Mouse (Mus musculus): Measurements from ENCODE around the gene Zfp768. TPM values are rescaled to one million over a fixed set of nuclear protein-coding genes. Genes with fewer than 3 reads are reported as not detected.
"Not testable (repeated sequence)": the region's sequence is repeated elsewhere in the genome, so short reads cannot be mapped to it uniquely, and the experiment has no call there.

The Zfp768 gene
- 19.1 and 19.8 TPM in 2 replicates for polyA plus RNA-seq (2016; fragmentation: Nextera tagmentation; extraction: Ambion mirVana)

DNA sequence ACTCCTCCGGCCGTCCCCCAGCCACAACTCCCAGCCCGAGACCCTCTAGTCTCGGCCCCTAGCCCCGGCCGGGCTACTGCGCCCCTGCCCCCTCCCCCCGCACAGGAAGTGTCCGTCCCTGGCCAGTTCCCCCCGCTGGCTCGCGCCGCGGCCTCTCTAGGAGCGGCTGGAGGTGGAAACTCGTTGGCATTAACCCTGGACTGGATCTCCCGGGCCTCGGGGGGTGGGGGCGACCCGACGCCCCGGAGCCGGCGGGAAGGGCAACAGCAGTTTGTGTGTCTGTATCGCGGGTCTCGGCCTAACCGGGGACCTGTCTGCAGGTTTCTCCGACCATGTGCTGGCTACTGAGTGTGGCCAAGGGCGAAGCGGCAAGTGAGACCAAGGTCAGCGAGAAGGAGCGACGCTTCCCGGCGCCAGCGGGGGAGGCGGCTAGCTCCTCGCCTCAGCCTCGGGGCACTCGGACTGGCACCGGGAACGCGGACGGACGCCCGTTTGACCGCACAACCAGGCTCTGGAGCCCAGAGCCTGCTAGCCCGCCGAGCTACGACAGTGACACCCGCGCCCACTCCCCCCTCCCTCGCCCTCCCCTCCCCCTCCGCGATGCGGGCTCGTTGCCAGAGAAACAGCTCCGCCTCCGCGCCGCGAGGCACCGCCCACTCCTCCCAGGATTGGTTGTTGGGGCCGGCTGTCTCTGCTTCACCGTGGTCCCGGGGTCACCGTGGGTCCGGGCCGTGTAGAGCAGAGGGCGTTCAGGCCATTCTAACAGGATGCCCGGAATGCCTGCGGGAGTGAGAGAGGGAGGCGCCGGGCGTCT lies at the start of gene Zfp768:
Gene Zfp768 (minus strand): TSS at position 78 of the 814 bp plus-strand sequence.
- Histone ChIP-seq H3K9me3 (replicated peaks) (no peaks in the 10 kb centered on the region), H3K9ac (peak within 1 kb of the TSS; percentile 96), H3K27ac (ENCODE audit: poor library complexity, severe bottlenecking) (peak within 1 kb of the TSS; percentile 96), H3K36me3 (peaks cover 33% of the 10 kb centered on the region), H3K4me2 (peak within 1 kb of the TSS; percentile 74), H3K4me1 (replicated peaks) (peaks cover 27% of the 10 kb centered on the region), H3K4me3 (peak within 1 kb of the TSS; percentile 88), H3K27me3 (replicated peaks) (no peaks in the 10 kb centered on the region)
- WGBS: under 1% methylated on average over 73 of the region's 76 CpGs
- ATAC-seq (ENCODE audit: insufficient number of reproducible peaks, low FRiP score): peak; percentile 93

GRCm38 (mm10) chr7:127393944-127394333 lies 48.5 kb upstream of the Zfp768 start:
- H3K4me3 ChIP-seq: peak overlapping the region; percentile 73
- peaks cover 11% of the 10 kb centered on the region; the same call in 1 of the 2 replicates for H3K27me3 ChIP-seq (replicated peaks)
- H3K4me1 ChIP-seq (replicated peaks): peaks cover 23% of the 10 kb centered on the region
- H3K4me2 ChIP-seq: peak overlapping the region; percentile 84
- no peak overlapping the region for H3K9ac ChIP-seq
- H3K9me3 ChIP-seq (replicated peaks): no peaks in the 10 kb centered on the region
- H3K27ac ChIP-seq (ENCODE audit: poor library complexity, severe bottlenecking): peak overlapping the region; percentile 65
- 13% methylated on average over 7 of the region's 7 CpGs for WGBS
- H3K36me3 ChIP-seq: peaks cover 20% of the 10 kb centered on the region
- ATAC-seq (ENCODE audit: insufficient number of reproducible peaks, low FRiP score): no peak

- H3K4me2 ChIP-seq: peak within 1 kb of the TSS; percentile 84
- H3K27ac ChIP-seq (ENCODE audit: poor library complexity, severe bottlenecking): peak within 1 kb of the TSS; percentile 84
- H3K27me3 ChIP-seq (replicated peaks): peaks cover 11% of the 10 kb centered on the region; the same call in 1 of the 2 replicates
- WGBS: under 1% methylated on average over 45 of the region's 45 CpGs
- no peaks in the 10 kb centered on the region for H3K9me3 ChIP-seq (replicated peaks)
- H3K4me1 ChIP-seq (replicated peaks): peaks cover 23% of the 10 kb centered on the region
- peak; percentile 96 for ATAC-seq (ENCODE audit: insufficient number of reproducible peaks, low FRiP score)
- peak within 1 kb of the TSS; percentile 84 for H3K9ac ChIP-seq
- H3K36me3 ChIP-seq: peaks cover 20% of the 10 kb centered on the region
- peak within 1 kb of the TSS; percentile 73 for H3K4me3 ChIP-seq
Measured at GRCm38 (mm10) chr7:127393157-127393943, 48.0 kb upstream of the Zfp768 start, which contains the start of gene E430018J23Rik. Gene E430018J23Rik (minus strand): TSS chr7:127393629.

GRCm38 (mm10) chr7:127392251-127392824 lies 46.9 kb upstream of the Zfp768 start:
- ATAC-seq (ENCODE audit: insufficient number of reproducible peaks, low FRiP score): no peak
- Histone ChIP-seq H3K36me3 (peaks cover 20% of the 10 kb centered on the region), H3K4me2 (peak overlapping the region; percentile 84), H3K9me3 (replicated peaks) (no peaks in the 10 kb centered on the region), H3K27ac (ENCODE audit: poor library complexity, severe bottlenecking) (no peak overlapping the region), H3K4me3 (peak overlapping the region; percentile 73), H3K27me3 (replicated peaks) (peaks cover 4% of the 10 kb centered on the region; the same call in 1 of the 2 replicates), H3K9ac (peak overlapping the region; percentile 84), H3K4me1 (replicated peaks) (peaks cover 23% of the 10 kb centered on the region)
- WGBS: 84% methylated on average over 8 of the region's 8 CpGs

- no peak overlapping the region for H3K9ac ChIP-seq
- no peaks in the 10 kb centered on the region for H3K9me3 ChIP-seq (replicated peaks)
- H3K27ac ChIP-seq (ENCODE audit: poor library complexity, severe bottlenecking): no peak overlapping the region
- H3K27me3 ChIP-seq (replicated peaks): no peaks in the 10 kb centered on the region
- no peak overlapping the region for H3K4me2 ChIP-seq
- no peak for ATAC-seq (ENCODE audit: insufficient number of reproducible peaks, low FRiP score)
- H3K36me3 ChIP-seq: peaks cover 20% of the 10 kb centered on the region
- peaks cover 23% of the 10 kb centered on the region for H3K4me1 ChIP-seq (replicated peaks)
- no peak overlapping the region for H3K4me3 ChIP-seq
- WGBS: 95% methylated on average over 16 of the region's 16 CpGs
Measured at GRCm38 (mm10) chr7:127391538-127391937, 46.1 kb upstream of the Zfp768 start.

DNA sequence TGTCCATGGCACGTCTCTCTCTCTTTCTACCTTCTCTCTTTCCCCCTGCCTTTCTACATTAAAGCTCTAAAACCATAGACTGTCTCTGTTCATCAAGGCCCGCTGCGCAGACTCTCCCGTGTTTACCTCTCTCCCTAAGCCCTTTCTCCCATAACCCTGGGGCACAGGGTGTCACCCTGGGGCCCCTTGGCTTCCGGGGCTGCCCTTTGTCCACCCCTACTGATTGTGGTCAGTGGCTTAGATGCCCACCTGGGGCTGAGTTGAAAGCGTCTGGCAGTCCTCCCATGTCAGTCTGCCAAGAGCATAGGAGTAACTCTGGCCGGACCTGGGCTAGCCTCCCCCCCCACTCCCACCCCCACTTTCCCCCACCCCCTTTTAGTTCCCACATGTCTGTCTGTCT lies 44.9 kb upstream of the Zfp768 start:
- H3K4me2 ChIP-seq: no peak overlapping the region
- no peak overlapping the region for H3K27ac ChIP-seq (ENCODE audit: poor library complexity, severe bottlenecking)
- no peak for ATAC-seq (ENCODE audit: insufficient number of reproducible peaks, low FRiP score)
- H3K4me3 ChIP-seq: no peak overlapping the region
- peaks cover 28% of the 10 kb centered on the region for H3K4me1 ChIP-seq (replicated peaks)
- H3K36me3 ChIP-seq: peaks cover 23% of the 10 kb centered on the region
- 76% methylated on average over 7 of the region's 7 CpGs for WGBS
- no peaks in the 10 kb centered on the region for H3K9me3 ChIP-seq (replicated peaks)
- no peaks in the 10 kb centered on the region for H3K27me3 ChIP-seq (replicated peaks)
- H3K9ac ChIP-seq: no peak overlapping the region

DNA sequence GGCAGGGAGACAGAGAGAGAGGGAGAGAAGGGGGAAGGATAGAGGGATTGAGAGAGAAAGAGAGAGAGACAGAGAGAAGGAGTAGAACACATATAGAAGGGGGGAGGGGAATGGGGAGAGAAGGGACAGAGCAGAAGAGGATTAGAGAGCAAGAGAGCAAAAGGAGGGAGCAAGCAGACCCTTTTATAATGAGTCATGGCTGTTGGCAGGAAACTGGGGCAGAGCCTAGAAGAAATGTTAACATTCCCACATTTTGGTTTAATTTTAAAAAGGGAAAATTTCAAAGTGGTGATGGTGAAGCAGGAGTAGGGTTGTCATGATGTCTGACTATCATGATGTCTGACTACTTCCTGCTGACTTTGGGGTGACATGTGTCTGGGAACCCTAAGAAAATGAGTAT lies 42.8 kb upstream of the Zfp768 start:
- not testable (repeated sequence) for H3K27ac ChIP-seq (ENCODE audit: poor library complexity, severe bottlenecking); ATAC-seq (ENCODE audit: insufficient number of reproducible peaks, low FRiP score); H3K9me3 ChIP-seq (replicated peaks); H3K4me2 ChIP-seq; H3K9ac ChIP-seq; H3K27me3 ChIP-seq (replicated peaks); H3K4me3 ChIP-seq
- Histone ChIP-seq H3K36me3 (peaks cover 43% of the 10 kb centered on the region), H3K4me1 (replicated peaks) (peaks cover 23% of the 10 kb centered on the region)

DNA sequence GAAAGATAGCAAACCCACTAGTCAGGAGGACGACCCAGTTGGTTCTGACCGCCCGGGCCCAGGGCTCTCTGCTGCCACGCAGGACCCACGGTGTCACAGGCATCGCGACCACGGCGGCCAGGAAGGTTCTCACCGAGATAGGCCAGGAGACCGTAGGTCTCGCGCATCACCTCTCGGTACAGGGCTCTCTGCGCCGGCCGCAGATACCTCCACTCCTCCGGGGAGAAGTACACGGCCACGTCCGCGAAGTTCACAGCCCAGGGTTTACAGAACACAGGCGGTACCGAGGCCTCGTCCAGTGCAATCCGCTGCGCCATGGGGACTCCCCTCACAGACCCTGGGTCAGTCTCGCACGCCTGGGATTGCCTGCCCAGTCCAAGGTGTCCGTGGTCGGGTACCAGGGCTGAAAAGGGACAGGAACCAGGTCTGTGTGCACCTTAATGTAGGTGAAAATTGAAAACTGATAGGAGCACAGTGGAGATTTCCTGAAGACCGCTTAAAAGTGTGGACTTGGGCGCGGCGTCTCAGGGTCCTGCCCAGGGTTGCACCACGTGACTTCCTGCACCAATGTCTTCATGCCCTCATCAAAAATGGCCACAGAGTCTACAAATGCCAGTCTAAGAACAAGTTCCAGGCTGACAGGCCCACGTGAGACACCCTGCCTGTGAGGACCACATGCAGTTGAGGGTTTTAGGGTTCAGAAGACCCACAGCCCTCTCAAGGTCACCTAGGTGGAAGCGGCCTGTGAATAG lies 41.4 kb upstream of the Zfp768 start, which contains the start of gene 9130019O22Rik:
Gene 9130019O22Rik (minus strand): TSS at position 526 of the 752 bp plus-strand sequence.
- peak within 1 kb of the TSS; percentile 83 for H3K9ac ChIP-seq
- 10% methylated on average over 38 of the region's 38 CpGs for WGBS
- H3K4me2 ChIP-seq: peak within 1 kb of the TSS; percentile 91
- H3K27me3 ChIP-seq (replicated peaks): no peaks in the 10 kb centered on the region
- peak within 1 kb of the TSS; percentile 62 for H3K4me3 ChIP-seq
- peaks cover 47% of the 10 kb centered on the region for H3K36me3 ChIP-seq
- peaks cover 13% of the 10 kb centered on the region for H3K4me1 ChIP-seq (replicated peaks)
- H3K9me3 ChIP-seq (replicated peaks): peaks cover 7% of the 10 kb centered on the region; the same call in 1 of the 2 replicates
- H3K27ac ChIP-seq (ENCODE audit: poor library complexity, severe bottlenecking): no peak within 1 kb of the TSS
- peak; percentile 89 for ATAC-seq (ENCODE audit: insufficient number of reproducible peaks, low FRiP score)

DNA sequence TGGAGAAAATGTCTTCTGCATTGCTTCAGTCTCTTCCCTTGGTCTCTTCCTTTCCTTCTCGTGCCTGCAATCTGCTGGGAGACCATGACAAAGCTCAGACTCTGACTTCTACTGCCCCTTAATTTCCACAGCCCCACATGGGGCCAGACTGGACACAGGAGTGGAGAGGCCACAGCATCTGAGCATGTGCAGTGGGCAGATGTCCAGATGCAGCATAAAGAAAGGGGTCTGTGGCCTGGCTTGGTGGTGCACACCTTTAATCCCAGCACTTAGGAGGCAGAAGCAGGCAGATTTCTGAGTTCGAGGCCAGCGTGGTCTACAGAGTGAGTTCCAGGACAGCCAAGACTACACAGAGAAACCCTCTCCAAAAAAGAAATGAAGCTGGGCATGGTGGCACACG lies 40.2 kb upstream of the Zfp768 start:
- not testable (repeated sequence) for H3K9ac ChIP-seq; H3K27me3 ChIP-seq (replicated peaks); ATAC-seq (ENCODE audit: insufficient number of reproducible peaks, low FRiP score); H3K27ac ChIP-seq (ENCODE audit: poor library complexity, severe bottlenecking); H3K4me3 ChIP-seq; H3K4me2 ChIP-seq; H3K9me3 ChIP-seq (replicated peaks)
- WGBS: 90% methylated on average over 4 of the region's 4 CpGs
- peaks cover 37% of the 10 kb centered on the region for H3K36me3 ChIP-seq
- H3K4me1 ChIP-seq (replicated peaks): peaks cover 20% of the 10 kb centered on the region

- Histone ChIP-seq H3K4me1 (replicated peaks) (peaks cover 10% of the 10 kb centered on the region; the same call in 1 of the 2 replicates), H3K27ac (ENCODE audit: poor library complexity, severe bottlenecking) (no peak overlapping the region), H3K36me3 (peaks cover 21% of the 10 kb centered on the region), H3K9me3 (replicated peaks) (no peaks in the 10 kb centered on the region; the same call in 1 of the 2 replicates), H3K4me3 (no peak overlapping the region), H3K27me3 (replicated peaks) (no peaks in the 10 kb centered on the region), H3K4me2 (no peak overlapping the region), H3K9ac (no peak overlapping the region)
- ATAC-seq (ENCODE audit: insufficient number of reproducible peaks, low FRiP score): no peak
- WGBS: 64% methylated on average over 6 of the region's 6 CpGs
Measured at GRCm38 (mm10) chr7:127378310-127378921, 33.0 kb upstream of the Zfp768 start.

Data from heart, embryonic 12.5 days (tissue).